Mouse (Mus musculus): ENCODE measurements at regions not wholly inside any gene's neighbourhood (a gene's known extent, or its start where the extent isn't known, plus 50 kb on each side); places are given as distances from the start of the nearest gene placed in this dataset.

GRCm38 (mm10) chr10:98501566-98501965 lies 412.6 kb upstream of the Atp2b1 start:
- Histone ChIP-seq H3K27ac (no peak overlapping the region), H3K36me3 (no peaks in the 10 kb centered on the region), H3K9me3 (no peaks in the 10 kb centered on the region), H3K9ac (replicated peaks) (no peak overlapping the region), H3K4me3 (replicated peaks) (no peak overlapping the region), H3K4me2 (replicated peaks) (no peak overlapping the region), H3K27me3 (no peaks in the 10 kb centered on the region), H3K4me1 (replicated peaks) (no peaks in the 10 kb centered on the region)
- 84% methylated on average over 5 of the region's 5 CpGs for WGBS
- no peak for ATAC-seq

DNA sequence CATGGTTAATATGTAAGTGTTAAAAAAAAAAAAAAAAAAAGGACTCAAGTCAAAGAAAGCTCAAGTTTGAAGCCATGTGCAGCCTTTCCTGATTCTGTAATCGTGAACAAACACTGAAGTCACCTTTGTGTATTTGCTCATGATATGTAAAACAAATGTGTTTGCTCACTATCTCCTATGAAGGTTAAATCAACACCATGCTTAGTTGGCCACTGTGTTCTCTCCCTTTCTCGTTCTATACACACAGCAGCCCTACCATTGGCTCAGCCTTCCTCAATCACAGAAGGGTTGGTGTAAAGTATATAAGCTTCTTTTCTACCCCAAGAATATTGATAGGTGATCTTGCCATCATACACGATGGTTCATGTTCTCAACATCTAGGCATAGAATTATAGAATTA lies 409.7 kb upstream of the Atp2b1 start:
- H3K27ac ChIP-seq, result no peak overlapping the region
- ATAC-seq, result no peak
- H3K9ac ChIP-seq (replicated peaks), result no peak overlapping the region
- WGBS, result 91% methylated on average over 3 of the region's 3 CpGs
- no peaks in the 10 kb centered on the region for H3K27me3 ChIP-seq
- H3K9me3 ChIP-seq, result no peaks in the 10 kb centered on the region
- no peaks in the 10 kb centered on the region for H3K36me3 ChIP-seq
- no peaks in the 10 kb centered on the region for H3K4me1 ChIP-seq (replicated peaks)
- H3K4me2 ChIP-seq (replicated peaks), result no peak overlapping the region
- no peak overlapping the region for H3K4me3 ChIP-seq (replicated peaks)

- Histone ChIP-seq H3K36me3 (no peaks in the 10 kb centered on the region), H3K4me2 (replicated peaks) (no peak overlapping the region), H3K9me3 (no peaks in the 10 kb centered on the region), H3K4me1 (replicated peaks) (no peaks in the 10 kb centered on the region), H3K9ac (replicated peaks) (no peak overlapping the region), H3K27ac (no peak overlapping the region), H3K27me3 (no peaks in the 10 kb centered on the region), H3K4me3 (replicated peaks) (no peak overlapping the region)
- 34% methylated on average over 5 of the region's 5 CpGs for WGBS
- ATAC-seq, result no peak
These were observed 405.6 kb upstream of the Atp2b1 start for GRCm38 (mm10) chr10:98508515-98509143.

GRCm38 (mm10) chr10:98514836-98515235 lies 399.4 kb upstream of the Atp2b1 start:
- H3K4me1 ChIP-seq (replicated peaks), result no peaks in the 10 kb centered on the region
- no peaks in the 10 kb centered on the region for H3K27me3 ChIP-seq
- no peak for ATAC-seq
- H3K27ac ChIP-seq, result no peak overlapping the region
- H3K4me2 ChIP-seq (replicated peaks), result no peak overlapping the region
- WGBS, result 88% methylated on average over 1 of the region's 1 CpGs
- no peak overlapping the region for H3K4me3 ChIP-seq (replicated peaks)
- no peaks in the 10 kb centered on the region for H3K9me3 ChIP-seq
- H3K36me3 ChIP-seq, result no peaks in the 10 kb centered on the region
- H3K9ac ChIP-seq (replicated peaks), result no peak overlapping the region

DNA sequence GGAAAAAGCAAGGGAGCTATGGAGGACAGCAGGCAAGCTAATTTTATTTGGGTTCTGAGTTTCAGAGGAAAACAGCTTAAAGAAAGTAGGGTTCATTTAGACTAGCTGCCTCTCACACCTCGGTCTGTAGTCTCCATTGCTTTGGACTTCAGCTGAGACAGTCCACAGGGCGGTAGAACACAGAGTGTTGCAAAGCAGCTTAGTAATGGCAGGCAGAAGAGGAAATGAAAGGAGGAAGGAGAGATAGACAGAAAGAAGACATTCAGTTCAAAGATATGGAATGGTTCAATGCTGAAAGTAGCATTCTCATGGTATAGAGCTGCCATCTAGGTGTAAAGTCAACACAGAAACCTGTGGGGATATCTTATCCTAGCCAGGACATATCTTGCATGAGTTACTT lies 396.6 kb upstream of the Atp2b1 start:
- Histone ChIP-seq H3K4me2 (replicated peaks) (no peak overlapping the region), H3K4me1 (replicated peaks) (no peaks in the 10 kb centered on the region), H3K9me3 (no peaks in the 10 kb centered on the region), H3K27ac (no peak overlapping the region), H3K36me3 (no peaks in the 10 kb centered on the region), H3K27me3 (no peaks in the 10 kb centered on the region), H3K9ac (replicated peaks) (no peak overlapping the region), H3K4me3 (replicated peaks) (no peak overlapping the region)
- 93% methylated on average over 2 of the region's 2 CpGs for WGBS
- no peak for ATAC-seq

DNA sequence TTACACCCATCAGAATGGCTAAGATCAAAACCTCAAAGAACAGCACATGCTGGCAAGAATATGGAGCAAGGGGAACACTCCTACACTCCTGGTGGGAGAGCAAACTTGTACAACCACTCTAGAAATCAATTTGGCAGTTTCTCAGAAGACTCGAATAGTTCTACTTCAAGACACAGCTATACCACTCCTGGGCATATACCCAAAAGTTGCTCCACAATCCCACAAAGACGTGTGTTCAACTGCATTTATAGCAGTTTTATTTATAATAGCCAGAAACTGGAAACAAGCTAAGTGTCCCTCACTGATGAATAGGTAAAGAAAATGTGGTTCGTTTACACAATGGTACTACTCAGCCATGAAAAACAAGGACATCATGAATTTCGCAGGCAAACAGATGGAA lies 384.6 kb upstream of the Atp2b1 start:
- Histone ChIP-seq H3K36me3 (no peaks in the 10 kb centered on the region), H3K9ac (replicated peaks) (no peak overlapping the region), H3K27me3 (no peaks in the 10 kb centered on the region), H3K4me1 (replicated peaks) (no peaks in the 10 kb centered on the region), H3K4me2 (replicated peaks) (no peak overlapping the region), H3K4me3 (replicated peaks) (no peak overlapping the region), H3K27ac (no peak overlapping the region), H3K9me3 (no peaks in the 10 kb centered on the region)
- no peak for ATAC-seq
- WGBS, result 86% methylated on average over 4 of the region's 4 CpGs

DNA sequence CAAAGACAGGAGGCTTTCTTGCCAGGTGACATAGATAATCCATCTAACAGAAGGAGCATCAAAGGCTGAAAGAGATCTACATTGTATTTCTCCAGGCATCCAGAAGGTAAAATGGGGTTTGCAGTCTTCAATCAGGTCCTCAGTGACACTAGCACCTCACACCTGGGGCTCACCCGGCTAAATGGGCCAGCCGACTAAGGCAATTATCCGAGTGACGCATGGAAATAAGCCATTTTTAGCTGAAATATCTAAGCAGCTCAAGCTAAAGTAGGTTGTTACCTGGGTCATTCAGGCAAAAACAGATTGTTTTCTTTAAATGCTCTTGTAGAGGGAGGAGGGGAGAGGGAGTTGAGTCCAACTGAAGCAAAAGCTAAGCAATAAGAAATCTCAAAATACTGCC lies 382.8 kb upstream of the Atp2b1 start:
- no peak overlapping the region for H3K4me2 ChIP-seq (replicated peaks)
- H3K36me3 ChIP-seq, result no peaks in the 10 kb centered on the region
- no peak overlapping the region for H3K4me3 ChIP-seq (replicated peaks)
- no peak for ATAC-seq
- H3K4me1 ChIP-seq (replicated peaks), result no peaks in the 10 kb centered on the region
- no peak overlapping the region for H3K27ac ChIP-seq
- H3K9ac ChIP-seq (replicated peaks), result no peak overlapping the region
- H3K9me3 ChIP-seq, result no peaks in the 10 kb centered on the region
- no peaks in the 10 kb centered on the region for H3K27me3 ChIP-seq
- WGBS, result 92% methylated on average over 4 of the region's 4 CpGs

- WGBS, result 56% methylated on average over 1 of the region's 1 CpGs
These were observed 375.5 kb upstream of the Atp2b1 start for GRCm38 (mm10) chr10:98538706-98539105.

GRCm38 (mm10) chr10:98541062-98541461 lies 373.1 kb upstream of the Atp2b1 start:
- Histone ChIP-seq H3K27ac (no peak overlapping the region), H3K4me2 (replicated peaks) (no peak overlapping the region), H3K36me3 (no peaks in the 10 kb centered on the region), H3K4me3 (replicated peaks) (no peak overlapping the region), H3K9ac (replicated peaks) (no peak overlapping the region), H3K4me1 (replicated peaks) (peaks cover 6% of the 10 kb centered on the region), H3K27me3 (no peaks in the 10 kb centered on the region), H3K9me3 (no peaks in the 10 kb centered on the region)
- no peak for ATAC-seq

More at GRCm38 (mm10) chr10:98538706-98539105, 375.5 kb upstream of the Atp2b1 start:
- Histone ChIP-seq H3K9me3 (no peaks in the 10 kb centered on the region), H3K4me2 (replicated peaks) (no peak overlapping the region), H3K4me3 (replicated peaks) (no peak overlapping the region), H3K27ac (no peak overlapping the region), H3K27me3 (no peaks in the 10 kb centered on the region), H3K4me1 (replicated peaks) (peaks cover 2% of the 10 kb centered on the region), H3K9ac (replicated peaks) (no peak overlapping the region), H3K36me3 (no peaks in the 10 kb centered on the region)
- ATAC-seq, result no peak

- Histone ChIP-seq H3K4me1 (replicated peaks) (peaks cover 6% of the 10 kb centered on the region), H3K4me3 (replicated peaks) (no peak overlapping the region), H3K4me2 (replicated peaks) (no peak overlapping the region), H3K27ac (no peak overlapping the region), H3K9me3 (no peaks in the 10 kb centered on the region), H3K27me3 (no peaks in the 10 kb centered on the region), H3K36me3 (no peaks in the 10 kb centered on the region), H3K9ac (replicated peaks) (no peak overlapping the region)
- 95% methylated on average over 2 of the region's 2 CpGs for WGBS
- no peak for ATAC-seq
These were observed 372.1 kb upstream of the Atp2b1 start for GRCm38 (mm10) chr10:98542072-98542471.

DNA sequence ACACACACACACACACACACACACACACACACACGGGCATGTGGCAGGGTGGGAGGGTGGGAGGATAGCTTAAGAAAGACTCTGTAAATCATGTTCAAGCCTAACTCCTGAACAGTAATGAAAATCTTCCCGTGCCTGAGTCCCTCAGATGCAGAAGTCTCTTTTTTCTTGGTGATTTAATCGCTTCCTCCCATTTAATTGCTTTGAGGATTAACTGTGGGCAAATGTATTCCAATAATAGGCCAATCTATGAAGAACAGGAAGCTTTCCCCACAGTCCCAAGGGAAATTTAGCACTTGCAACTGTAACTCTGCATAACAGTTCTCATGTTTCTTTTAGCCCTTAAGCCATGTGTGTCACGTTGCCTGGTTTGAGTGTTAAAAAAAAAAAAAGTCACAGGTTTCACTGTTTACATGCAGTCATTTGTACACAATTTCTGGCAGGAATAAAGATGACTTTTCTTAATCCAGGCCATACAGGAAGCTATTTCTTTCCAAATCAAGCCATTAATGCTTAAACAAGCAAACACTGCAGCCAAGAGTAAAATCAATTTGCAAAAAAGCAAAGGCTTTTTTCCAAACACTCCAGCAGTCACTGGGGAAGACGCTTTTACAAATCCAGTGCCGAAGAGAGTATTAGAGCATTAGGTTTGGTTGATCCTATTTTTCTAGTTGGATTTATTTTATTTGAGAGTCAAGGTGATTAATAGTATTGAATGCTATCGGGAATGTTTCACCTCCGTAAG lies 370.8 kb upstream of the Atp2b1 start:
- H3K36me3 ChIP-seq, result no peaks in the 10 kb centered on the region
- H3K4me2 ChIP-seq (replicated peaks), result 0 out of 2 replicates have a peak overlapping the region, but pooled peaks have one; percentile 1
- 24% methylated on average over 8 of the region's 8 CpGs for WGBS
- H3K4me3 ChIP-seq (replicated peaks), result no peak overlapping the region
- ATAC-seq, result peak; percentile 87
- peaks cover 6% of the 10 kb centered on the region for H3K4me1 ChIP-seq (replicated peaks)
- no peak overlapping the region for H3K9ac ChIP-seq (replicated peaks)
- no peaks in the 10 kb centered on the region for H3K27me3 ChIP-seq
- no peaks in the 10 kb centered on the region for H3K9me3 ChIP-seq
- H3K27ac ChIP-seq, result peak overlapping the region; percentile 55; the same call in 1 of the 2 replicates

- no peaks in the 10 kb centered on the region for H3K9me3 ChIP-seq
- no peak for ATAC-seq
- 55% methylated on average over 5 of the region's 5 CpGs for WGBS
- H3K36me3 ChIP-seq, result no peaks in the 10 kb centered on the region
- no peak overlapping the region for H3K4me3 ChIP-seq (replicated peaks)
- no peak overlapping the region for H3K9ac ChIP-seq (replicated peaks)
- H3K4me1 ChIP-seq (replicated peaks), result peaks cover 6% of the 10 kb centered on the region
- H3K4me2 ChIP-seq (replicated peaks), result 0 out of 2 replicates have a peak overlapping the region, but pooled peaks have one; percentile 1
- no peaks in the 10 kb centered on the region for H3K27me3 ChIP-seq
- peak overlapping the region; percentile 55; the same call in 1 of the 2 replicates for H3K27ac ChIP-seq
These were observed 370.2 kb upstream of the Atp2b1 start for GRCm38 (mm10) chr10:98543998-98544349.

GRCm38 (mm10) chr10:98554575-98554974 lies 359.6 kb upstream of the Atp2b1 start:
- no peak overlapping the region for H3K27ac ChIP-seq
- no peaks in the 10 kb centered on the region for H3K4me1 ChIP-seq (replicated peaks)
- H3K27me3 ChIP-seq, result no peaks in the 10 kb centered on the region
- H3K4me3 ChIP-seq (replicated peaks), result no peak overlapping the region
- no peaks in the 10 kb centered on the region for H3K36me3 ChIP-seq
- H3K9me3 ChIP-seq, result no peaks in the 10 kb centered on the region
- H3K9ac ChIP-seq (replicated peaks), result no peak overlapping the region
- no peak for ATAC-seq
- WGBS, result 93% methylated on average over 3 of the region's 3 CpGs
- H3K4me2 ChIP-seq (replicated peaks), result no peak overlapping the region

All from midbrain, embryonic 13.5 days (tissue).